Mouse (Mus musculus): ENCODE measurements at regions not wholly inside any gene's neighbourhood (a gene's known extent, or its start where the extent isn't known, plus 50 kb on each side); places are given as distances from the start of the nearest gene placed in this dataset.

GRCm38 (mm10) chr15:38407476-38407875 is 982.1 kb downstream of the 4930447A16Rik start:
- Histone ChIP-seq H3K27me3 (ENCODE audit: control insufficient read depth, insufficient read depth, low read length) (no peaks in the 10 kb centered on the region), H3K4me1 (ENCODE audit: control insufficient read depth, insufficient read depth, low read length) (no peaks in the 10 kb centered on the region), H3K27ac (ENCODE audit: control insufficient read depth, insufficient read depth, low read depth, low read length) (no peak overlapping the region), H3K4me3 (ENCODE audit: control insufficient read depth, low read depth, low read length) (no peak overlapping the region), H3K36me3 (ENCODE audit: control insufficient read depth, insufficient read depth, low read length) (no peaks in the 10 kb centered on the region)
- no peak for TF ChIP-seq CTCF (IDR thresholded peaks at IDR 0.05; ENCODE audit: control insufficient read depth, insufficient read depth, insufficient replicate concordance, low read depth, low read length)
- TF ChIP-seq POLR2A (IDR thresholded peaks at IDR 0.05; ENCODE audit: control insufficient read depth, low read depth, low read length) = no peak

DNA sequence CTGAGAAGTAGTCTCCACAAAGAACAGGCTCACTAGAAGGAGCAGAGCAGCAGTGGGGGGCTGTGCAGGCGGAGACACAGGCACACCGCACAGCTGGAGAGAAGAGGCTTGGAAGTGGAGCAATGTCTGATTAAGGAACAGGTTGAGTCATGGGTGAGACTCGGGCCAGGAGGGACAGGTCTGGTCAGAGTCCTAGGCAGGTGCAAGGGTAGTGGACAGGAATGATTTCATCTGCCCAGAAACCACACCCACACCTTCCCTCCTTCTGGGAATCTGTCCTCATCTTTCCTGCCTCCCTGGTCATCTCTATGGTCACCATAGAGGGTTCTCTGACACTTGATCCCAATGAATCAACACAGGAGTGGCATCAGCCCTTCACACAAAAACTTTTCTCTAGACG is 983.8 kb downstream of the 4930447A16Rik start:
- H3K36me3 ChIP-seq (ENCODE audit: control insufficient read depth, insufficient read depth, low read length) = no peaks in the 10 kb centered on the region
- H3K27ac ChIP-seq (ENCODE audit: control insufficient read depth, insufficient read depth, low read depth, low read length) = no peak overlapping the region
- TF ChIP-seq CTCF (IDR thresholded peaks at IDR 0.05; ENCODE audit: control insufficient read depth, insufficient read depth, insufficient replicate concordance, low read depth, low read length) = no peak
- TF ChIP-seq POLR2A (IDR thresholded peaks at IDR 0.05; ENCODE audit: control insufficient read depth, low read depth, low read length) = no peak
- no peaks in the 10 kb centered on the region for H3K27me3 ChIP-seq (ENCODE audit: control insufficient read depth, insufficient read depth, low read length)
- H3K4me1 ChIP-seq (ENCODE audit: control insufficient read depth, insufficient read depth, low read length) = no peaks in the 10 kb centered on the region
- no peak overlapping the region for H3K4me3 ChIP-seq (ENCODE audit: control insufficient read depth, low read depth, low read length)

GRCm38 (mm10) chr15:38410462-38410861 is 985.1 kb downstream of the 4930447A16Rik start:
- Histone ChIP-seq H3K36me3 (ENCODE audit: control insufficient read depth, insufficient read depth, low read length) (no peaks in the 10 kb centered on the region), H3K4me1 (ENCODE audit: control insufficient read depth, insufficient read depth, low read length) (no peaks in the 10 kb centered on the region), H3K27ac (ENCODE audit: control insufficient read depth, insufficient read depth, low read depth, low read length) (no peak overlapping the region), H3K4me3 (ENCODE audit: control insufficient read depth, low read depth, low read length) (no peak overlapping the region), H3K27me3 (ENCODE audit: control insufficient read depth, insufficient read depth, low read length) (no peaks in the 10 kb centered on the region)
- TF ChIP-seq CTCF (IDR thresholded peaks at IDR 0.05; ENCODE audit: control insufficient read depth, insufficient read depth, insufficient replicate concordance, low read depth, low read length) = no peak
- TF ChIP-seq POLR2A (IDR thresholded peaks at IDR 0.05; ENCODE audit: control insufficient read depth, low read depth, low read length) = no peak

GRCm38 (mm10) chr15:38412481-38412880 is 987.1 kb downstream of the 4930447A16Rik start:
- H3K4me3 ChIP-seq (ENCODE audit: control insufficient read depth, low read depth, low read length) = no peak overlapping the region
- H3K27ac ChIP-seq (ENCODE audit: control insufficient read depth, insufficient read depth, low read depth, low read length) = no peak overlapping the region
- H3K27me3 ChIP-seq (ENCODE audit: control insufficient read depth, insufficient read depth, low read length) = no peaks in the 10 kb centered on the region
- no peaks in the 10 kb centered on the region for H3K36me3 ChIP-seq (ENCODE audit: control insufficient read depth, insufficient read depth, low read length)
- H3K4me1 ChIP-seq (ENCODE audit: control insufficient read depth, insufficient read depth, low read length) = no peaks in the 10 kb centered on the region
- TF ChIP-seq CTCF (IDR thresholded peaks at IDR 0.05; ENCODE audit: control insufficient read depth, insufficient read depth, insufficient replicate concordance, low read depth, low read length) (no peak), POLR2A (IDR thresholded peaks at IDR 0.05; ENCODE audit: control insufficient read depth, low read depth, low read length) (no peak)

DNA sequence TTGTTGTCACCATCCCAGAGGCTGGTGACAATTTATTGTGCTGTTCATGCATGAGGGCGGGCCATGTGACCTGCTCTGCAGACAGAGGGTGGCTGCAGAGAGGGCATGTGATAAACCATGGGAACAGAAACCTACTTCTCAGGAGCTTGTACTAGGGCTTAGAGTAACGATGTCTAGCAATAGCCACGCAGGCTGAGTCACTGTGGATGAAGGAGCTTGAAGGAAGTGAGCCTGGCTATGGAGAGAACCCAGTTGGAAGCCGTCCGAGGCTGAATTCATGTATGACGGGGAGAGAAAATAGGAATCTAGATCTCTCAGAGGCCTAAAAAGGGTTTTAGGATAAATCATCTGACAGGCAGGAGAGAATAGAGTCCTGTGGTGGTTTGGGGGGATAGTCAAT is 988.0 kb downstream of the 4930447A16Rik start:
- Histone ChIP-seq H3K4me3 (ENCODE audit: control insufficient read depth, low read depth, low read length) (no peak overlapping the region), H3K27ac (ENCODE audit: control insufficient read depth, insufficient read depth, low read depth, low read length) (no peak overlapping the region), H3K27me3 (ENCODE audit: control insufficient read depth, insufficient read depth, low read length) (no peaks in the 10 kb centered on the region), H3K4me1 (ENCODE audit: control insufficient read depth, insufficient read depth, low read length) (no peaks in the 10 kb centered on the region), H3K36me3 (ENCODE audit: control insufficient read depth, insufficient read depth, low read length) (no peaks in the 10 kb centered on the region)
- TF ChIP-seq CTCF (IDR thresholded peaks at IDR 0.05; ENCODE audit: control insufficient read depth, insufficient read depth, insufficient replicate concordance, low read depth, low read length) (no peak), POLR2A (IDR thresholded peaks at IDR 0.05; ENCODE audit: control insufficient read depth, low read depth, low read length) (no peak)

DNA sequence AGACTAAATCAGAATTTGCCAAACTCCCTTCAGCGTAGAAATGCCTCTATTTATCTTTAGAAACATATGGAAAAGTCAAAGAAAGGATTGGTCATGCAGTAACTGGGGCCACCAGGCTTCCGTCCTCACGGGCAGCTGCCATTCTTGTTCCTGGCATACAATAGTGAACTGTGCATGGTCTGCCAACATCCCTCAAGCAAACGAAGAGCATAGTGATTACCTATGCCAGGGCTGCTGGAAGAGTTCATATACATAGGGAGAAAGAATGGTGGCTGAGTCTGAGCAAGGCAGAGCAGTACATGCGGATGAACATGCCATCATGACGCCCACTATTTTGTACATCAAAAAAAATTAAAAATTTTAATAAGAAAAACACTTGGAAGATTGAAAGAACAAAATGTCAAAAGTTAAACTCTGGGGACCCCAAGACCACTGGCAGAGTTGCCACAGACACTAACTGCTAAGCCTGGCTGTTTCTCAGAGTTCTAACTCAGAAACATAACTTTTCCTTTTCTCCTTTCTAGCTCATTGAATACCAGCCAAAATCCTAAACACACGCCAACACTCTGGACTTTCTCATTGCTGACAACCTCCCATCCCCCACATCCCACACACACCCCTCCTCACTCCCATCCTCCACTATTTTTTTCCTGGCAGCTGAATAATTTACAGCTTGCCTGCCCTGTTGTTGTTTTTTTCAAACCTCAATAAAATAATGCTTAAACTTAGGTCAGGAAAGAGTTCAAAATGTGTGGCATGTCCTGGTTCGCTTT is 989.1 kb downstream of the 4930447A16Rik start:
- no peak overlapping the region for H3K27ac ChIP-seq (ENCODE audit: control insufficient read depth, insufficient read depth, low read depth, low read length)
- no peaks in the 10 kb centered on the region for H3K27me3 ChIP-seq (ENCODE audit: control insufficient read depth, insufficient read depth, low read length)
- H3K4me3 ChIP-seq (ENCODE audit: control insufficient read depth, low read depth, low read length) = no peak overlapping the region
- no peaks in the 10 kb centered on the region for H3K36me3 ChIP-seq (ENCODE audit: control insufficient read depth, insufficient read depth, low read length)
- H3K4me1 ChIP-seq (ENCODE audit: control insufficient read depth, insufficient read depth, low read length) = no peaks in the 10 kb centered on the region
- TF ChIP-seq POLR2A (IDR thresholded peaks at IDR 0.05; ENCODE audit: control insufficient read depth, low read depth, low read length) (no peak), CTCF (IDR thresholded peaks at IDR 0.05; ENCODE audit: control insufficient read depth, insufficient read depth, insufficient replicate concordance, low read depth, low read length) (no peak)

- Histone ChIP-seq H3K4me1 (ENCODE audit: control insufficient read depth, insufficient read depth, low read length) (no peaks in the 10 kb centered on the region), H3K27ac (ENCODE audit: control insufficient read depth, insufficient read depth, low read depth, low read length) (no peak overlapping the region)
These were observed 989.7 kb downstream of the 4930447A16Rik start for GRCm38 (mm10) chr15:38415091-38415486.

More at GRCm38 (mm10) chr15:38415091-38415486, 989.7 kb downstream of the 4930447A16Rik start:
- Histone ChIP-seq H3K27me3 (ENCODE audit: control insufficient read depth, insufficient read depth, low read length) (no peaks in the 10 kb centered on the region), H3K4me3 (ENCODE audit: control insufficient read depth, low read depth, low read length) (no peak overlapping the region), H3K36me3 (ENCODE audit: control insufficient read depth, insufficient read depth, low read length) (no peaks in the 10 kb centered on the region)
- no peak for TF ChIP-seq CTCF (IDR thresholded peaks at IDR 0.05; ENCODE audit: control insufficient read depth, insufficient read depth, insufficient replicate concordance, low read depth, low read length)
- TF ChIP-seq POLR2A (IDR thresholded peaks at IDR 0.05; ENCODE audit: control insufficient read depth, low read depth, low read length) = no peak
